Mouse (Mus musculus) heart, embryonic 16.5 days (tissue): Measurements from ENCODE around the gene Ccdc3. TPM values are rescaled to one million over a fixed set of nuclear protein-coding genes. Genes with fewer than 3 reads are reported as not detected.

Experiments
- ATAC-seq: fragments of 200-750 bp; cut with Nextera tagmentation; replicated peaks from 2 replicates; pipeline ENCODE4 v1.8.0; 2017; ENCODE audit warnings: moderate number of reproducible peaks; ENCODE audit not compliant: insufficient read depth, low FRiP score; ENCODE audit errors: extremely low read depth
- H3K27ac ChIP-seq: fragments of 300-500 bp; sonication (generic); 2 replicates; pipeline ENCODE4 v1.5.1; 2014; ENCODE audit warnings: mild to moderate bottlenecking, low read length, control low read depth, moderate library complexity
- H3K27me3 ChIP-seq: fragments of 300-500 bp; sonication (generic); 2 replicates; pipeline ENCODE4 v1.6.1; 2014; ENCODE audit warnings: low read length, mixed read lengths; ENCODE audit not compliant: control insufficient read depth, insufficient read depth
- H3K36me3 ChIP-seq: fragments of 300-500 bp; sonication (generic); 2 replicates; pipeline ENCODE4 v1.6.1; 2014; ENCODE audit not compliant: control insufficient read depth, insufficient read depth
- H3K4me1 ChIP-seq: fragments of 300-500 bp; sonication (generic); 2 replicates; pipeline ENCODE4 v1.6.1; 2014; ENCODE audit warnings: low read length, mixed read lengths; ENCODE audit not compliant: control insufficient read depth, insufficient read depth
- H3K4me2 ChIP-seq: fragments of 300-500 bp; sonication (generic); 2 replicates; pipeline ENCODE4 v1.6.1; 2014; ENCODE audit warnings: low read depth, mild to moderate bottlenecking, control low read depth, low read length
- H3K4me3 ChIP-seq: fragments of 300-500 bp; sonication (generic); 2 replicates; pipeline ENCODE4 v1.5.1; 2014; ENCODE audit warnings: mild to moderate bottlenecking, control low read depth, low read length
- H3K9ac ChIP-seq: fragments of 300-500 bp; sonication (generic); 2 replicates; pipeline ENCODE4 v1.6.1; 2014; ENCODE audit warnings: low read length, control low read depth
- H3K9me3 ChIP-seq: fragments of 300-500 bp; sonication (generic); replicated peaks from 2 replicates; pipeline ENCODE4 v1.6.1; 2016; ENCODE audit warnings: low read length; ENCODE audit not compliant: control insufficient read depth
- WGBS: fragments of 180-500 bp; shearing (Covaris S2); extraction: QIAGEN DNeasy Blood & Tissue Kit; methylation state at CpG from one replicate; pipeline ENCODE4 v1.1.7; 2014; 5-methylcytosine and 5-hydroxymethylcytosine counted together
- polyA plus RNA-seq: library from polyadenylated mRNA; unstranded; fragments of >200 nt; fragmentation: Nextera tagmentation; extraction: Ambion mirVana; gene quantifications from 2 replicates; pipeline ENCODE4 v1.2.1, GENCODE M21; 2015

The Ccdc3 gene
- polyA plus RNA-seq, 1 experiment from 2014 or later: 8.8 TPM

- ATAC-seq: no peak
- H3K27ac ChIP-seq: no peak overlapping the region
- H3K9ac ChIP-seq: no peak overlapping the region
- H3K4me1 ChIP-seq: 0 out of 2 replicates have a peak, but pooled peaks cover 4% of the 10 kb centered on the region
- WGBS: 52% methylated on average over 6 of the region's 6 CpGs
- no peaks in the 10 kb centered on the region for H3K36me3 ChIP-seq
- H3K27me3 ChIP-seq: peaks cover 3% of the 10 kb centered on the region; the same call in 1 of the 2 replicates
- 0 out of 2 replicates have a peak, but pooled peaks cover 2% of the 10 kb centered on the region for H3K9me3 ChIP-seq
- H3K4me2 ChIP-seq: no peak overlapping the region
- no peak overlapping the region for H3K4me3 ChIP-seq
Measured at GRCm38 (mm10) chr2:5144446-5144845, 6.9 kb downstream of the Ccdc3 start.

GRCm38 (mm10) chr2:5147907-5148306, 10.3 kb downstream of the Ccdc3 start:
- 0 out of 2 replicates have a peak, but pooled peaks cover 4% of the 10 kb centered on the region for H3K4me1 ChIP-seq
- H3K9me3 ChIP-seq: 0 out of 2 replicates have a peak, but pooled peaks cover 2% of the 10 kb centered on the region
- no peaks in the 10 kb centered on the region for H3K27me3 ChIP-seq
- 60% methylated on average over 2 of the region's 2 CpGs for WGBS
- no peak overlapping the region for H3K27ac ChIP-seq
- H3K4me2 ChIP-seq: no peak overlapping the region
- no peak for ATAC-seq
- H3K36me3 ChIP-seq: no peaks in the 10 kb centered on the region
- no peak overlapping the region for H3K9ac ChIP-seq
- H3K4me3 ChIP-seq: no peak overlapping the region

GRCm38 (mm10) chr2:5154711-5155110, 17.1 kb downstream of the Ccdc3 start:
- H3K4me3 ChIP-seq: no peak overlapping the region
- no peaks in the 10 kb centered on the region for H3K9me3 ChIP-seq
- no peak overlapping the region for H3K27ac ChIP-seq
- H3K27me3 ChIP-seq: no peaks in the 10 kb centered on the region
- H3K36me3 ChIP-seq: no peaks in the 10 kb centered on the region
- H3K4me1 ChIP-seq: peaks cover 2% of the 10 kb centered on the region
- WGBS: 86% methylated on average over 5 of the region's 5 CpGs
- no peak for ATAC-seq
- H3K9ac ChIP-seq: no peak overlapping the region
- H3K4me2 ChIP-seq: no peak overlapping the region

- no peak overlapping the region for H3K27ac ChIP-seq
- 86% methylated on average over 11 of the region's 11 CpGs for WGBS
- ATAC-seq: no peak
- no peaks in the 10 kb centered on the region for H3K27me3 ChIP-seq
- H3K4me2 ChIP-seq: no peak overlapping the region
- H3K9ac ChIP-seq: no peak overlapping the region
- H3K9me3 ChIP-seq: no peaks in the 10 kb centered on the region
- H3K36me3 ChIP-seq: no peaks in the 10 kb centered on the region
- no peak overlapping the region for H3K4me3 ChIP-seq
- peaks cover 4% of the 10 kb centered on the region for H3K4me1 ChIP-seq
Measured at GRCm38 (mm10) chr2:5160236-5160848, 22.8 kb downstream of the Ccdc3 start.

- 70% methylated on average over 11 of the region's 11 CpGs for WGBS
- no peaks in the 10 kb centered on the region for H3K36me3 ChIP-seq
- H3K9me3 ChIP-seq: no peaks in the 10 kb centered on the region
- H3K4me1 ChIP-seq: peaks cover 4% of the 10 kb centered on the region
- no peak overlapping the region for H3K9ac ChIP-seq
- no peak for ATAC-seq
- H3K27ac ChIP-seq: no peak overlapping the region
- no peak overlapping the region for H3K4me2 ChIP-seq
- no peak overlapping the region for H3K4me3 ChIP-seq
- no peaks in the 10 kb centered on the region for H3K27me3 ChIP-seq
Measured at GRCm38 (mm10) chr2:5161002-5161745, 23.6 kb downstream of the Ccdc3 start.

- no peaks in the 10 kb centered on the region for H3K9me3 ChIP-seq
- no peak overlapping the region for H3K4me3 ChIP-seq
- 60% methylated on average over 3 of the region's 3 CpGs for WGBS
- no peaks in the 10 kb centered on the region for H3K36me3 ChIP-seq
- no peak overlapping the region for H3K27ac ChIP-seq
- no peak overlapping the region for H3K4me2 ChIP-seq
- ATAC-seq: no peak
- no peak overlapping the region for H3K9ac ChIP-seq
- no peaks in the 10 kb centered on the region for H3K27me3 ChIP-seq
- 0 out of 2 replicates have a peak, but pooled peaks cover 2% of the 10 kb centered on the region for H3K4me1 ChIP-seq
Measured at GRCm38 (mm10) chr2:5161908-5162674, 24.5 kb downstream of the Ccdc3 start.

- Histone ChIP-seq H3K4me2 (no peak overlapping the region), H3K27ac (no peak overlapping the region), H3K9me3 (no peaks in the 10 kb centered on the region), H3K4me1 (0 out of 2 replicates have a peak, but pooled peaks cover 2% of the 10 kb centered on the region), H3K4me3 (no peak overlapping the region), H3K9ac (no peak overlapping the region), H3K36me3 (no peaks in the 10 kb centered on the region), H3K27me3 (no peaks in the 10 kb centered on the region)
- 35% methylated on average over 5 of the region's 5 CpGs for WGBS
- no peak; the same call in 1 of the 2 replicates for ATAC-seq
Measured at GRCm38 (mm10) chr2:5162756-5163155, 25.2 kb downstream of the Ccdc3 start.

- H3K27me3 ChIP-seq: no peaks in the 10 kb centered on the region
- no peak overlapping the region for H3K4me3 ChIP-seq
- H3K9me3 ChIP-seq: no peaks in the 10 kb centered on the region
- 36% methylated on average over 4 of the region's 4 CpGs for whole genome bisulfite sequencing
- H3K36me3 ChIP-seq: no peaks in the 10 kb centered on the region
- no peak overlapping the region for H3K4me2 ChIP-seq
- H3K9ac ChIP-seq: no peak overlapping the region
- no peak; the same call in 1 of the 2 replicates for ATAC-seq
- no peak overlapping the region for H3K27ac ChIP-seq
- H3K4me1 ChIP-seq: 0 out of 2 replicates have a peak, but pooled peaks cover 4% of the 10 kb centered on the region
Measured at GRCm38 (mm10) chr2:5165941-5166361, 28.4 kb downstream of the Ccdc3 start.
